Mouse (Mus musculus): Measurements from ENCODE around the gene Sox5. TPM values are rescaled to one million over a fixed set of nuclear protein-coding genes. Genes with fewer than 3 reads are reported as not detected.

Sox5 gene
- polyA plus RNA-seq, 1 experiment from 2014 or later = 55.3 TPM

- no peak for ATAC-seq (ENCODE audit: insufficient number of reproducible peaks, insufficient read depth, low FRiP score, low TSS enrichment)
- Histone ChIP-seq H3K9ac (no peak overlapping the region), H3K4me1 (no peaks in the 10 kb centered on the region), H3K9me3 (no peaks in the 10 kb centered on the region), H3K4me3 (no peak overlapping the region), H3K36me3 (no peaks in the 10 kb centered on the region), H3K27me3 (no peaks in the 10 kb centered on the region; the same call in 1 of the 2 replicates), H3K4me2 (replicated peaks) (no peak overlapping the region), H3K27ac (no peak overlapping the region)
- 74% methylated on average over 6 of the region's 6 CpGs for WGBS
These were observed 479.0 kb downstream of the Sox5 start for GRCm38 (mm10) chr6:144302823-144303222.

GRCm38 (mm10) chr6:144301082-144301481 lies 480.7 kb downstream of the Sox5 start:
- H3K27ac ChIP-seq = no peak overlapping the region
- H3K36me3 ChIP-seq = no peaks in the 10 kb centered on the region
- 67% methylated on average over 4 of the region's 4 CpGs for WGBS
- ATAC-seq (ENCODE audit: insufficient number of reproducible peaks, insufficient read depth, low FRiP score, low TSS enrichment) = no peak
- no peaks in the 10 kb centered on the region for H3K4me1 ChIP-seq
- no peak overlapping the region for H3K9ac ChIP-seq
- no peaks in the 10 kb centered on the region; the same call in 1 of the 2 replicates for H3K27me3 ChIP-seq
- no peak overlapping the region for H3K4me3 ChIP-seq
- H3K9me3 ChIP-seq = peaks cover 2% of the 10 kb centered on the region; the same call in 1 of the 2 replicates
- no peak overlapping the region for H3K4me2 ChIP-seq (replicated peaks)

GRCm38 (mm10) chr6:144299503-144299858 lies 482.3 kb downstream of the Sox5 start:
- H3K4me1 ChIP-seq = no peaks in the 10 kb centered on the region
- H3K27me3 ChIP-seq = no peaks in the 10 kb centered on the region; the same call in 1 of the 2 replicates
- no peak for ATAC-seq (ENCODE audit: insufficient number of reproducible peaks, insufficient read depth, low FRiP score, low TSS enrichment)
- H3K9ac ChIP-seq = no peak overlapping the region
- 44% methylated on average over 7 of the region's 7 CpGs for WGBS
- H3K27ac ChIP-seq = no peak overlapping the region
- no peaks in the 10 kb centered on the region for H3K36me3 ChIP-seq
- H3K4me2 ChIP-seq (replicated peaks) = no peak overlapping the region
- peaks cover 7% of the 10 kb centered on the region; the same call in 1 of the 2 replicates for H3K9me3 ChIP-seq
- no peak overlapping the region for H3K4me3 ChIP-seq

GRCm38 (mm10) chr6:144298641-144299502 lies 482.9 kb downstream of the Sox5 start:
- H3K27me3 ChIP-seq = no peaks in the 10 kb centered on the region; the same call in 1 of the 2 replicates
- no peaks in the 10 kb centered on the region for H3K36me3 ChIP-seq
- no peak for ATAC-seq (ENCODE audit: insufficient number of reproducible peaks, insufficient read depth, low FRiP score, low TSS enrichment)
- no peaks in the 10 kb centered on the region for H3K4me1 ChIP-seq
- no peak overlapping the region for H3K27ac ChIP-seq
- peaks cover 7% of the 10 kb centered on the region; the same call in 1 of the 2 replicates for H3K9me3 ChIP-seq
- no peak overlapping the region for H3K4me3 ChIP-seq
- 62% methylated on average over 23 of the region's 23 CpGs for WGBS
- no peak overlapping the region for H3K9ac ChIP-seq
- no peak overlapping the region for H3K4me2 ChIP-seq (replicated peaks)

GRCm38 (mm10) chr6:144297846-144298245 lies 483.9 kb downstream of the Sox5 start:
- 84% methylated on average over 5 of the region's 5 CpGs for WGBS
- ATAC-seq (ENCODE audit: insufficient number of reproducible peaks, insufficient read depth, low FRiP score, low TSS enrichment) = no peak
- no peak overlapping the region for H3K27ac ChIP-seq
- H3K36me3 ChIP-seq = no peaks in the 10 kb centered on the region
- H3K9me3 ChIP-seq = peaks cover 7% of the 10 kb centered on the region; the same call in 1 of the 2 replicates
- H3K4me1 ChIP-seq = no peaks in the 10 kb centered on the region
- no peak overlapping the region for H3K4me3 ChIP-seq
- no peaks in the 10 kb centered on the region; the same call in 1 of the 2 replicates for H3K27me3 ChIP-seq
- no peak overlapping the region for H3K9ac ChIP-seq
- no peak overlapping the region for H3K4me2 ChIP-seq (replicated peaks)

- H3K27me3 ChIP-seq = no peaks in the 10 kb centered on the region; the same call in 1 of the 2 replicates
- H3K4me1 ChIP-seq = no peaks in the 10 kb centered on the region
- H3K36me3 ChIP-seq = no peaks in the 10 kb centered on the region
- ATAC-seq (ENCODE audit: insufficient number of reproducible peaks, insufficient read depth, low FRiP score, low TSS enrichment) = no peak
- WGBS = 86% methylated on average over 1 of the region's 1 CpGs
- H3K9me3 ChIP-seq = peaks cover 7% of the 10 kb centered on the region; the same call in 1 of the 2 replicates
- no peak overlapping the region for H3K4me2 ChIP-seq (replicated peaks)
- no peak overlapping the region for H3K4me3 ChIP-seq
- H3K9ac ChIP-seq = no peak overlapping the region
- H3K27ac ChIP-seq = no peak overlapping the region
These were observed 484.6 kb downstream of the Sox5 start for GRCm38 (mm10) chr6:144297131-144297530.

GRCm38 (mm10) chr6:144291526-144291925 lies 490.3 kb downstream of the Sox5 start:
- Histone ChIP-seq H3K27me3 (no peaks in the 10 kb centered on the region), H3K36me3 (no peaks in the 10 kb centered on the region), H3K4me2 (replicated peaks) (no peak overlapping the region), H3K4me1 (no peaks in the 10 kb centered on the region), H3K27ac (no peak overlapping the region), H3K4me3 (no peak overlapping the region), H3K9ac (no peak overlapping the region), H3K9me3 (peaks cover 7% of the 10 kb centered on the region; the same call in 1 of the 2 replicates)
- no peak for ATAC-seq (ENCODE audit: insufficient number of reproducible peaks, insufficient read depth, low FRiP score, low TSS enrichment)
- WGBS = 86% methylated on average over 4 of the region's 4 CpGs

- H3K9ac ChIP-seq = no peak overlapping the region
- H3K9me3 ChIP-seq = no peaks in the 10 kb centered on the region
- H3K4me2 ChIP-seq (replicated peaks) = no peak overlapping the region
- no peak for ATAC-seq (ENCODE audit: insufficient number of reproducible peaks, insufficient read depth, low FRiP score, low TSS enrichment)
- H3K4me3 ChIP-seq = no peak overlapping the region
- WGBS = 85% methylated on average over 4 of the region's 4 CpGs
- no peak overlapping the region for H3K27ac ChIP-seq
- H3K4me1 ChIP-seq = no peaks in the 10 kb centered on the region
- no peaks in the 10 kb centered on the region for H3K27me3 ChIP-seq
- no peaks in the 10 kb centered on the region for H3K36me3 ChIP-seq
These were observed 495.7 kb downstream of the Sox5 start for GRCm38 (mm10) chr6:144286122-144286521.

- Histone ChIP-seq H3K27me3 (no peaks in the 10 kb centered on the region), H3K4me3 (no peak overlapping the region), H3K27ac (no peak overlapping the region), H3K36me3 (no peaks in the 10 kb centered on the region), H3K4me1 (peaks cover 6% of the 10 kb centered on the region; the same call in 1 of the 2 replicates), H3K4me2 (replicated peaks) (no peak overlapping the region), H3K9ac (no peak overlapping the region), H3K9me3 (no peaks in the 10 kb centered on the region)
- no peak for ATAC-seq (ENCODE audit: insufficient number of reproducible peaks, insufficient read depth, low FRiP score, low TSS enrichment)
- WGBS = 73% methylated on average over 8 of the region's 8 CpGs
These were observed 498.6 kb downstream of the Sox5 start for GRCm38 (mm10) chr6:144283191-144283590.

GRCm38 (mm10) chr6:144282756-144283155 lies 499.0 kb downstream of the Sox5 start:
- Histone ChIP-seq H3K4me3 (no peak overlapping the region), H3K9ac (no peak overlapping the region), H3K27ac (no peak overlapping the region), H3K9me3 (no peaks in the 10 kb centered on the region), H3K4me1 (peaks cover 6% of the 10 kb centered on the region; the same call in 1 of the 2 replicates), H3K27me3 (no peaks in the 10 kb centered on the region), H3K36me3 (no peaks in the 10 kb centered on the region), H3K4me2 (replicated peaks) (no peak overlapping the region)
- ATAC-seq (ENCODE audit: insufficient number of reproducible peaks, insufficient read depth, low FRiP score, low TSS enrichment) = no peak
- 83% methylated on average over 12 of the region's 12 CpGs for WGBS

GRCm38 (mm10) chr6:144281661-144282060 lies 500.1 kb downstream of the Sox5 start:
- no peak overlapping the region for H3K4me3 ChIP-seq
- H3K27ac ChIP-seq = no peak overlapping the region
- whole genome bisulfite sequencing = 90% methylated on average over 3 of the region's 3 CpGs
- H3K36me3 ChIP-seq = no peaks in the 10 kb centered on the region
- no peak overlapping the region for H3K9ac ChIP-seq
- no peaks in the 10 kb centered on the region for H3K9me3 ChIP-seq
- no peaks in the 10 kb centered on the region for H3K27me3 ChIP-seq
- H3K4me2 ChIP-seq (replicated peaks) = no peak overlapping the region
- H3K4me1 ChIP-seq = peaks cover 6% of the 10 kb centered on the region; the same call in 1 of the 2 replicates
- ATAC-seq (ENCODE audit: insufficient number of reproducible peaks, insufficient read depth, low FRiP score, low TSS enrichment) = no peak

- ATAC-seq (ENCODE audit: insufficient number of reproducible peaks, insufficient read depth, low FRiP score, low TSS enrichment) = no peak
- Histone ChIP-seq H3K36me3 (no peaks in the 10 kb centered on the region), H3K9me3 (no peaks in the 10 kb centered on the region), H3K9ac (no peak overlapping the region), H3K27me3 (no peaks in the 10 kb centered on the region), H3K4me2 (replicated peaks) (no peak overlapping the region), H3K4me1 (peaks cover 6% of the 10 kb centered on the region; the same call in 1 of the 2 replicates), H3K4me3 (no peak overlapping the region), H3K27ac (no peak overlapping the region)
- WGBS = 52% methylated on average over 13 of the region's 13 CpGs
These were observed 503.2 kb downstream of the Sox5 start for GRCm38 (mm10) chr6:144278505-144279053.

Measured in embryonic facial prominence, embryonic 12.5 days (tissue).